Mouse (Mus musculus) left cerebral cortex, adult 11 months (tissue): ENCODE measurements around the gene Klk15.

Experiments used
- DNase-seq: peaks from one replicate; pipeline ENCODE4 v3.0.0; 2022; ENCODE audit warnings: low spot score

The Klk15 gene

DNA sequence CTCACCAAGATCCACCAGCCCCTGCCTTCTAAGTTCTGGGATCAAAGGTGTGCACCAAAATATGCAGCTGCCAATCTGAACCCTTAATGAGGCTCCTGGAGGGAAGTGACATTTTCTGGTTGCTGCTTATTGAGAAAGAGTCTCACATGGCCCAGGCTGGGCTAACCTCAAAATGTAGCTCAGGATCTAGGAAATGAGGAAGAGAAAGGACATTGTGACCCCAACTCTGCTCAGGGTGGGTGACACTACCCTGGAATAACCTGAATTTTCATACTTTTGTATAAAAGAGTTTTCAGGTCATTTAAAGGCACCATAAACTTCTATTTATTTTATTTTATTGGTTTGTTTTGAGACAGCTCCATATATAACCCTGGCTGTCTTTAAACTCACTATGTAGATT is 52.1 kb downstream of the Klk15 start:
- DNase-seq = no peak
